Mouse (Mus musculus) heart, postnatal 0 days (tissue): ENCODE measurements around the gene Ccm2.

ENCODE experiments used
- CTCF ChIP-seq: IDR thresholded peaks from 2 replicates; pipeline ENCODE4 v1.5.1; 2016; ENCODE audit warnings: antibody characterized with exemption, control low read depth, low read depth
- EP300 ChIP-seq: IDR thresholded peaks from 2 replicates; pipeline ENCODE4 v1.6.1; 2016; ENCODE audit warnings: antibody characterized with exemption, low read depth

DNA sequence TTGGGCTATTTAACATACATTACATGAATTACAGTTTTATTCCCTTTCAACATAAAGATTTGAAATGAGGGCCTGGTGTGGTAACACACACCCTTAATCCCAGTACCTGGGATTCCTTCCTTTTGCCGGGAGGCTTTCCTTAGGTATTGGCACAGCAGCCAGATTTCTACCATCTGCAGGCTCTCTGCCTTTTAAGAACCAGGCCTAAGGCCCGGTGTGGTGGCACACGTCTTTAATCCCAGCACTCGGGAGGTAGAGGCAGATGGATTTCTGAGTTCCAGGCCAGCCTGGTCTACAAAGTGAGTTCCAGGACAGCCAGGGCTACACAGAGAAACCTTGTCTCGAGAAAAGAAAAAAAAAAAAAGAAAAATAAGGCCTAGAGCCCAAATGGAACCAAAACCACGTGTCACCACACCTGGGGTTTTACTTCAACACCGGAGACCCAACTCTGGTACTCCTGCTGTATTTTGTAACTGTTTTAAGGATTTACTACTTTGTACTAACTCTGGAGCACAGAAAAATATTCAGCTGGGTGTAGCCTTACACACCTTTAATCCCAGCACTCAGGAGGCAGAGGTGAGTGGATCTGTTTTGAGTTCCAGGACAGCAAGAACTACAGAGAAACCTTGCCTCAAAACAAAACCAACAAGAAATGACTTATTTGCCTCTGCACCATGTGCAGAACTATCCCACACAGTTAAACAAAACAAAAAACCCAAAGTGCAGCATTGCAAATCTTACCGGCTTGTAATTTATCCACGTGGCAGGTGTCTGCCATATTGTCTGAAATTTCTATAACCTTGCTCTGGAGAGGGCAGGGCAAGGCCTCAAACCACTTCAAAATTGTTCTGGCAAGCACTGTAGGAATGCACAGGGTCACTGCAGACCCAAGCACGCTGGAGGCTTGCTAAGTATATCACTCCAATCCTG, 19.2 kb upstream of the Ccm2 start:
- TF ChIP-seq EP300, result no peak
- TF ChIP-seq CTCF, result no peak
